Mouse (Mus musculus) effector memory CD4-positive, alpha-beta T cell, adult 5 months (primary cell): Measurements from ENCODE around the gene Ppa1. TPM values are rescaled to one million over a fixed set of nuclear protein-coding genes. Genes with fewer than 3 reads are reported as not detected.

ENCODE experiments used
- polyA plus RNA-seq: library from polyadenylated mRNA; unstranded; fragments of 100-300 nt; shearing (Covaris generic); gene quantifications from one replicate; pipeline ENCODE4 v1.2.1, GENCODE M21; 2017

Gene Ppa1
- polyA plus RNA-seq: 39.4 TPM

GRCm38 (mm10) chr10:61647790-61648736 is at the start of gene Ppa1:
Ppa1 (plus strand) TSS chr10:61648552.

GRCm38 (mm10) chr10:61680015-61680913 is 31.9 kb downstream of the Ppa1 start, which contains the start of gene Sar1a:
Sar1a (plus strand) TSS chr10:61680299.

GRCm38 (mm10) chr10:61694870-61695670 is 46.7 kb downstream of the Ppa1 start, which contains the start of gene Tysnd1:
Tysnd1 (plus strand) TSS chr10:61695514.

GRCm38 (mm10) chr10:61714771-61715461 is 66.6 kb downstream of the Ppa1 start, which contains the start of gene Aifm2:
Aifm2 (plus strand) TSS chr10:61715263.

Other genes starting within 250 kb of the Ppa1 start
- gene Nodal, start 230.6 kb upstream of the Ppa1 start, polyA plus RNA-seq: not detected
- 14.4 TPM for gene Eif4ebp2, start 195.9 kb upstream of the Ppa1 start, polyA plus RNA-seq
- 4.5 TPM for gene Lrrc20, start 172.8 kb upstream of the Ppa1 start, polyA plus RNA-seq
- gene Npffr1, start 53.1 kb upstream of the Ppa1 start, polyA plus RNA-seq: not detected
- 301 TPM for gene Sar1a, start 31.7 kb downstream of the Ppa1 start, polyA plus RNA-seq
- 23.8 TPM for gene Tysnd1, start 47.0 kb downstream of the Ppa1 start, polyA plus RNA-seq
- 2.6 TPM for gene Aifm2, start 66.7 kb downstream of the Ppa1 start, polyA plus RNA-seq
- gene H2afy2, start 135.6 kb downstream of the Ppa1 start, polyA plus RNA-seq: not detected